Mouse (Mus musculus) urinary bladder, adult 18-20 months (tissue): ENCODE measurements at regions not wholly inside any gene's neighbourhood (a gene's known extent, or its start where the extent isn't known, plus 50 kb on each side); places are given as distances from the start of the nearest gene placed in this dataset.
"Not testable (repeated sequence)": the region's sequence is repeated elsewhere in the genome, so short reads cannot be mapped to it uniquely, and the experiment has no call there.

Experiments used
- DNase-seq, 2 experiments: peaks; one replicate each; pipeline ENCODE4 v3.0.0; 2022; ENCODE audit warnings: low spot score in 2 of 2, mixed read lengths in 2 of 2

DNA sequence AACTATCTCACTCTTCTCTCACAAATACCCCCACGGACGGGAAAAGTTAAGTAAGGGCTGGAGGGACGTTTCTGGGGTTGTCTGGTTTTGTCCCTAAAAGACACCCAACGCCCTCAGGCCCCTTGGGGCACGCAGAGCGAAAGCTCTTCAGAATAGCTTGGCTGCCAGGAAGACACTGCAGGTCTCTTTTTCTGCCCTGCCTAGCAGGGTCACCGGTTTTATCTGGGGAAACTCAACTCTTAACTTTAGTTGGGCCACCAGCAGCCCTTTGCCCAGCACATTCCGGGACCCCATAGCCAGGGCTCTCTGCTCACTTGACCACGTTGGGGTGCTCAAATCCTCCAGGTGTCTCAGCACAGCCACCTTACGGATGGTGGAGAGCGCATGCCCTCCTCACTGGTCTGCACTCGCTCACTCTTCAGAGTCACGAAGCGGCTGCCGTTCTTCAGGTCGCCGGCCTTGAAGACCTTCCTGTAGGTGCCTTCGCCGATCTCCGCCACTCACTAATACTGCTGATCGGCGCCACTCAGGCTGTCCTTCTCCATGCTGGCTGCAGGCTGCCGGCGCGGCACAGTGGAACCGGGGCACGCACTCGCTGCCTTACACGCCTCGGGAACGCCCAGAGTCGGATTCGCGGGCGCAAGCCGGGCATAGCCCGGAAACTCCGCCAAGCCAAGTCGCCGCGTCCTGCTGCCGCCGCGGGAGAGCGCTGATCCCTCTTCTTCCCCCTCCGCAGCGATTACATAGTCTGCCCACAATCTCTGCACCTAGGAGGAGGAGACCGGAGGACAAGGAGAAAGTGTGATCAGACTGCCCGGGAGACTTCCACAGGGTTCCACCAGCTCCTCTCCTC, 83.0 kb downstream of the Ulbp1 start:
- DNase-seq, result peak in 1 of 2 experiments; percentile 57

DNA sequence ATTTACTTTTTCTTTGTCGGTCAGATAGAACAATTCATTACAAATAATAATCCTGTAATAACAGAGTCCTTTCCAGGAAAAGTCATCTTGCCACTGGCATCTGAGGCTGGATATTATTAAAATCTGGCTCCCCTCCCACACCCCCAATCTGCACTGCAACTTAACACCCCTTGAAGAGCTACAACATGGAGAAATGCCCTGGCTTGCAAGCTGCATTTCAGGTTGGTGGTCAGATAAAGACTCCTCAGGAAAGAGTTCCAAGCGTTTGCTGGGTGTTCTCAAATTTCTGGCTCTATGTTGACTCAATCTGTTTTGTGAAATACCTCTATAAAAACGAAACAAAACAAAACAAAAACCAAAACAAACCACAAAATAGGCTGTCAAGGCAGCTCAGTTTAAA, 114.6 kb downstream of the Ulbp1 start:
- not testable (repeated sequence) for DNase-seq

DNA sequence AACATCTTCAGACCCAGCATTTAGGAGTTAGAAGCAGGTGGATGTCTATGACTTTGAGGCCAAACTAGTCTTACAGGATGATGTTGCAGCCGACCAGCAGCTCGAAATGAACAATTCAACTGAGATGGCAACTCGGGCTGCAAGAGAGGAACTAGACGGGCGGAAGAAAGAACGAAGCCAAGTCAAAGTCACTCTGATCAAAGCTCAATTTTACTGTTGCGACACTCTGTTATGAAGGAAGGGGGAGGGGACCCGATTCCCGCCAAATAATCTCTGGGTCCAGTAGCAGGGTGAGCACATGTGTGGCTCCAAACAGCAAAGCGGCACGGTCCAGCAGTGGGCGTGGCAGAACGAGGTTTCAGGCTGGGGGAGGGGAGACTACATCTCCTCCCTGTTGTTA, 129.1 kb downstream of the Ulbp1 start:
- not testable (repeated sequence) for DNase-seq

DNA sequence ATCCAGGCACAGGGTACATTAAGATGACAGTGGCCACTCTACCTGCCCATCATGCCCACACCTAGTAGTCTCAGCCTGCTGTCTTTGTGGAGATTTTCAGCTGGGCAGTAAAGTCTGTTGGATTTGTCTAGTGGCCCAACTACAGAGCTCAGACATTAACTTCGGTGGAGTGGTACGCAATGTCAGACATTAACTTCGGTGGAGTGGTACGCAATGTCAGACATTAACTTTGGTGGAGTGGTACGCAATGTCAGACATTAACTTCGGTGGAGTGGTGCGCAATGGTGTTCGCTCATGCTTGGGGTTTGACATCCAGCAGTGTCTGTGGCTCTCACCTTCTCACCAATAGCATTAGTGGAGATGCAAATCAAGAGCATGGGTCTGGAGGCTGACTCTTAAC, 129.7 kb downstream of the Ulbp1 start:
- not testable (repeated sequence) for DNase-seq

DNA sequence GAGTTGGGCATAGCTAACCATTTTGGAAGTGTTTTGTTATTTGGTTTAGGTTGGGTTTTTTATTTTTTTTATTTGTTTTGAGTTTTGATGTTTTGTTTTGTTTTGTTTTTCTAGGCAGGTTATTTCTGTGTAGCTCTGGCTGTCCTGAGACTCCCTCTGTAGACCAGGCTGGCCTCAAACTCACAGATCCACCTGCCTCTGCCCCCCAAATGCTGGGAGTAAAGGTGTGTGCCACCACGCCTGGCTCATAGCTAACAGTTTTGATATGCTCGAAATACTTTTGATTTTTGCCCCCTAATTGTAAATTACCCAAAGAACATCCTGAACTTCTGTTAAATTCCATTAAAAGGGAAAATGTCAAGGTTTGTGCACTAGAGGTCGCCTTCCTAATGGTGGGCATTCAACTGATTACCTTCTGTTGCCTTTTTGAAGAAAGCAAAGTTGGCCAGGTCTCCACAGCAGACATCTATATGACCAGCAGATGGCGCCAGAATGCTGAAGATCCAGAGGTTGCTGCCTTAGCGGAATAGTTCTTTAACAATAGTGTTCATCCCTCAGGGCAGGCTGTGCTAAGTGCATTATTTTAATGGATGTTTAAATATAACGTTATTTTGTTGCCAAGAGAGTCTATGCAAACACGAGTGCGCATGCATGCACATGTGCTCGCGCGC, 121.2 kb upstream of the Cnksr3 start:
- DNase-seq, result peak; percentile 33 to 46

DNA sequence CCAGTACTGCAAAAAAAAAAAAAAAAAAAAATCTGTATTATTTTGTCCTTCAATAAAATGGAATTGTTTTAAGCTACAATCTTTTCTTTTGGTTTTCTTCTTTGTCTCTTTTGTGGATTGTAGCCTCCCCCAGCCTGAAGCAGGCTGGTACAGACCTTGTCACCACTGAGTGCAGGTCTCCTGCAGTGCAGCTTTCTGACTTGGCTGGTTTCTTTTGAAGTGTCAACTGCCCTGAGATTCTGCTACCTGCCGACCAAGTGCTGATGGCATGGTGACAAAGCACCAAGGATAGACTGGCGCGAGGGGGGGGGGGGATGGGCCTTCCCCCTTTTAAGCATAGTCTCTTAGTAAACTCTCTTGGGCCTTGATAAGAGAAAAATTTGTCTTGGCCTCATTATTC, 116.2 kb upstream of the Cnksr3 start:
- no peak for DNase-seq

DNA sequence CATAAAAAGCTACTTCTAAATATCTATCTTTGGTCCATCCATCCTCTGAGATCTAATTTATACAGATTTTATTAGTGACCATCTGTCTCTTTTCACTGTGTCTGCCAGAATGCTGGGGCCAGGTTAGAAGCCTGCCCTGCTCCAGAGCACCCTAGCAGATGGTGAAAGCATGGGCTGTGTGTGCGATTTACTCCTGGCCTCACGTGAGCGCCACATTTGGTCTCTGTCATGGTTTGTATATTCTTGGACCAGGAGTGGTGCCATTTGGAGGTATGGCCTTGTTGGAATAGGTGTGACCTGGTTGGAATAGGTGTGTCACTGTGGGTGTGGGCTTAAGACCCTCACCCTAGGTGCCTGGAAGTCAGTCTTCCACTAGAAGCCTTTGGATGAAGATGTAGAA, 115.0 kb upstream of the Cnksr3 start:
- not testable (repeated sequence) for DNase-seq

DNA sequence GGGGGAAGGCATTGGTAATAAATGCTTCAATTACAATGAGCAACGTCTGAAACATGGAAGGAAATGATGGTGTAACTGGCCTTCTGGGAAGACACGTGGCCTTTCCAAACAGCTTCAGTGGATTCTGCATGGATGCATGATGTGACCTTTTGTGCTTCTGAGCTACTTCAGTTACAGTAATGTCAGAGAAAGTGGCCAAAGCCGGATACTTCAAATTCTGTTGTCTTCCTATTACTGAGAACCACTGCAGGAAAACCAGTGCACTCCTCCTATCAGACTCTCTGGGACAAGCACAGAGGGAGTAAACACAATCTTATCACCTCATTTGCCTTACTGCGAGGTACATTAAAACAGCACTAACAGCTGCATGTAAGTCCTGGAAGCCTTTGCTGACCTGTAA, 113.0 kb upstream of the Cnksr3 start:
- DNase-seq, result no peak

DNA sequence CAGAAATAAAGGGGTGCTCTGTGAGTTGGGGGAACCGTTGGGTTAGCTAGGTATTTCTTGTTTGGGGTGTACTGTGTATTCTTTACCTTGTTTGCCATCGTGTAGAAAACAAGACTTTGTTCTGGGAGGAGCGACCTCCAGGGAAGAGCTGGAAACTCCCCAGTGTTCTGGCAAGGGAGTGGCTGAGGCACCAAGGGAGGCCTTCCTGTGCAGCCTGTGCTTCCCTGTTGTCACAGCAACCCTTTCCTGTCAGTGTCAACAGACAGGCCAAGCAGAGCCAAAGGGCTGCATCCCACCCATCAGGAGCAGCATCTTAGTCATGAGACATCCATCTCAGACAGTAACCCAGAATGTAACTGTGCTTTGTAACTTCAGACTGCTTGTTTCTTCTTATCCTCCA, 111.2 kb upstream of the Cnksr3 start:
- DNase-seq, result no peak

DNA sequence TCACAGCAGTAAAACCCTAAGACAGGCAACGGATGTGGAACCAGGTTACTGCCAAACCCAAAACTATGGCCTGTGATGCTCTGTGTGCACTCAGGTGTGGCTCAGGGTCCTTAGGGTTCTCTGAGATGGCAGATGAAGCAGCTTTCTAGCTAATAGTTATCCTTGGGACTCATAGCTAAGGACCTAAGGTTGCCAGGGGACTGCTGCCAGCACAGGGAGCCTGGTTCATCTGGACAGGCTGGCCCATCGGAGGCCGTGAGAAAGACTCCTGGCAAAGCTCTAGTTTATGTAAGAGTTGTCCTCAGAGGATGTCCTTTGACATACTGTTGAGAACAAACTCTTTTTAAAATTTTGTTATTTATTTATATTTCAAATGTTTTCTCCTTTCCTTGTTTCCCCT, 97.9 kb upstream of the Cnksr3 start:
- no peak for DNase-seq

DNA sequence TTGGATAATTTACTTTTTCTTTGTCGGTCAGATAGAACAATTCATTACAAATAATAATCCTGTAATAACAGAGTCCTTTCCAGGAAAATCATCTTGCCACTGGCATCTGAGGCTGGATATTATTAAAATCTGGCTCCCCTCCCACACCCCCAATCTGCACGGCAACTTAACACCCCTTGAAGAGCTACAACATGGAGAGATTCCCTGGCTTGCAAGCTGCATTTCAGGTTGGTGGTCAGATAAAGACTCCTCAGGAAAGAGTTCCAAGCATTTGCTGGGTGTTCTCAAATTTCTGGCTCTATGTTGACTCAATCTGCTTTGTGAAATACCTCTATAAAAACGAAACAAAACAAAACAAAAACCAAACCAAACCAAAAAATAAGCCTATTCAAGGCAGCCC, 93.8 kb upstream of the Cnksr3 start:
- DNase-seq, result not testable (repeated sequence)

DNA sequence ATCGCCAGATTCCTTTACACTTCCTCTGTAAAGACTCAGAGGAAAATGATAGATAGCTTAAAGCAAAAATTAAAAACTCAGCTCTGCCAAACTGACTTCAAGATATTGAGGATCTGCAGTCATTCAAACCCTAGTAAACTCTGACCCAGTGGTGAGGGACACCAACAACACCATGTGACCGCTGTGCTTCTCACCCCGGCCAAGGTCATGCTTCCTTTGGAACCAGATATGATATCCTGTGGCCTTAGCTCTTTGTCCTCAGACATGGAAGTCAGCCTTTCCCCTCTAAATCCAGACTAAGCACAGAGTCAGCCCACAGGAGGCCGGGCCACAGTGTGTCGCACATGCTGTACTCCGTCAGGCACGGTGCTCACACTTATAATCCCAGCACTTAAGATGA, 86.3 kb upstream of the Cnksr3 start:
- DNase-seq, result no peak

DNA sequence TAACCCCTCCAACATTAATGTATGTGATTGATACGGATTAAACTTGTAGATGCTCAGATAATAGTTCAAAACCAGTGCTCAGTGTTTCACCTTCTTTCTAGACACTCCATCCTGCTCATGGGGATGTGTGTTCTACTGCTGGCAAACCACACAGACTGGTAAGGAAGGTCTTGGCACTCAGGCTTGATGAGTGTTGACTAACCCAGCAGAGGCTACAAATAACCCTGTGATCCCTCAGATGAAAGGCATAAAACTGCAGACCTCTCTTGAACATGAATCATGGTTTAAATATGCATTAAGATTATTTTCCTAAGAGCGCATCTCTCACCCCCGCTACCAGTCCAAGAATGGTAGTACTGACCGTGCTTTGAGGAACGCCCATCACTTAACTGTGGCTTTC, 83.9 kb upstream of the Cnksr3 start:
- no peak for DNase-seq

DNA sequence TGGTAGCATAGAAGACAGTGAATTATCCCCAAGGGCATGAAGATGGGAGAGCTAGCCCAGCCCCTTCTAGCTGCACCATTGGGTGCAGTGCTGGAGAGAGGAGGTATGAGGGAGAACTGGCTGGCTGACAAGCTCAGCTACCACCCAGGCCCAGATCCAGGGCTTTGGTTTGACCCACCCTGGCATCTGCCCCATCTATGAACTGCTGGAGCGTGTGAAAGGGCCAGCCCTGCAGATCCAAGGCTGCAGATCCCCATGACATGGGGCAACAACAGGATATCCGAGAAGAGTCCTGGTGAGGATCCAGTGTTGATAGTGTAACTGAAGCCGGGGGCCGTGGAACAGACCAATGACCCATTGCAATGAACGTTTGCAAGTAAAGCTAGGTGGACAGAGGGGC, 81.2 kb upstream of the Cnksr3 start:
- no peak for DNase-seq

DNA sequence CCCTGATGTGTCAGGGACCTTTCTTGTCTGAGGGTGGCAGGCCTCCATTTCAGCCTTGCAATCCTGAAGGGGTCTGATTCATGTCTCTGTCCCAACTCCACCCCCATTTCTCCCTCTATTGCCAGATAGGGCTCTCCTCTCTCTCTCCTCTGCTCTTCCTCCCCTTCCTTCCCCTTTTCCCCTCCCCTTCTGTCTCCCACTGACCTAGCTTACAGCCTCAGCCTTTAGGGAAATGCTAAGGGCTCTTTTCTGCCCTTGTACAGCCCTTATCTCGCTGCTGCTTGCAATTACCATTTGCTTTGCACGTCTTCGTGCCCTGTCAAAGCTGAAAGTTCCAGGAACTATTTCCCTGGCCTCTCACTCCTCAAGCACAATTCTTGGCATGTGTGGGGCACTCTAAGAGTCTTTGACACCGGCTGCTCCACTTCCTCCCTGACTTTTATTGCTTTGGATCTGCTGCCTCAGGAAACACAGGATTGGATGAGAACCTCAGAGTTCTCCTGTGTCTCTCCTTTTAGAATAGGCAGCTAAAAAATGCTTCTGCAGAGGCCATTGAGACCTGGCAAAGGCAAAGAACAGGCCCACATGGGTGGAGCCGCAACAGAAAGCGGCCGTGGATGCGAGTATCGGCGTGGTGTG, 77.9 kb upstream of the Cnksr3 start:
- DNase-seq, result peak in 1 of 2 experiments; percentile 14

DNA sequence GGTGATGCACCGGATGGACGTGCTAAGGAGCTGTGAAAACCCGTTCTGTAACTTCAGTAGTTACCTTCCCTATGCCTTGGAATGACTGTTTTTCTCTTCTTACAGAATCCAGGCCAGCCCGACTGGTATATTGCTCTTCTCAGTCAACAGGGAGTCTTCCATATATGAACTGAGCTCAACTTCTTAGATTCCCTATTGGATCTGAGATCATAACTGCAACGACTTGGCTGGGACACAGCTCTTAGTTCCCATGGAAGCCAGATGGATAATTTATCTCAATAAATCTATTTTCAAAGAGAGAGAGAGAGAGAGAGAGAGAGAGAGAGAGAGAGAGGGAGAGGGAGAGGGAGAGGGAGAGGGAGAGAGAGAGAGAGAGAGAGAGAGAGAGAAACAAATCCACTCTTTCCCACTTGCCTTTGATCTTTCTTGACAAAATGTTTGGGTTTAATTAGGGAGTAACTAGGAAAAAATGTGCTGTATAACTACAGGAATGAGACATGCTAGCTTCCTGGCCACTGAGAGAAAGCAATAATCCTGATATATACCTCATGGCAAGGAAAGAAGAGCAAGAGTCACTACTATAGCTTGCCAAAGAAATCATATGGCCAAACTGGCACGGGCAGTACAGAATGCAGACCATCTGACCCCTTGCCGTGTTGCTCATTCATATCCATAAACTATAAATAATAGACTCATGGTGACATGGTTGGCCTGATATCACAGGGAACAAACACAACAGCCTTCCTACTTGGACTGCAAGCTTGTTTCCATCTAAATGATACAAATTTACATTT, 73.3 kb upstream of the Cnksr3 start:
- DNase-seq, result no peak

DNA sequence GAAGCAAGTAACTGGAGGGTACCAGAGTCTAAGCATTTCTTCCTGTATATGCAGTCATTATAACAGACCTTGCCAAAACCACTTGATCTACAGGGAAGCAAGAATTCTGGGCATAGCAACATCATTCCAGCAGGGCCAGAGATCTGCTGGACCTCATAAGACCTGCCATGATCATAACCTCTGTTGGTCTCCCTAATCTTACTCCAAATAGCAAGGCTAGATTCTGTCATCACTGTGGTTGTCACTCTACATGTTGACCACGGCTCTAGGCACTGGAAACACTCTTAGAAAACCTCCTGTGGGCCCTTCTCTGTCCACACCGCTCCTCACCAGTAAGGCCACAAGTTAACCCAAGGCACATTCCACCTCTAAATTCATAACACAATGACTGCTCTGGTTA, 68.4 kb upstream of the Cnksr3 start:
- DNase-seq, result no peak

DNA sequence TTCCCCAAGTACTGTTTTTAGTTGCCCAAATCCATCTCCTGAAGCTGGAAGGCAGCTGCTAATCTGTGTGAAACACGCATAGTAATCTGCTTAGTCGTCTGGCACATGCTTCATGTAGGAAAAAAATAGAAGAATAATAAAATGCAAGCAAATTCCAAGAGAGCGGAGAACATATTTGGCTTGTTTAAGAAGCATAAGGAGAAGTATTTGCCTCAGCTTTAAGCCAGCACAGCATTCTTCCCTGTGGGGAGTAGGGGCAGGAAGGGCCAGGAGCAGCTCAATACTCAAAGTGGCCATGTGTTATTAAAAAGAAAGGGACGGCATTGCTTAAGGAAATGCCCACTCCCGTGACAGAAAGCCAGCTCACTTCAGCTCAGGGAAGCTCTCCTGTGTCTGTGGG, 66.8 kb upstream of the Cnksr3 start:
- DNase-seq, result no peak

DNA sequence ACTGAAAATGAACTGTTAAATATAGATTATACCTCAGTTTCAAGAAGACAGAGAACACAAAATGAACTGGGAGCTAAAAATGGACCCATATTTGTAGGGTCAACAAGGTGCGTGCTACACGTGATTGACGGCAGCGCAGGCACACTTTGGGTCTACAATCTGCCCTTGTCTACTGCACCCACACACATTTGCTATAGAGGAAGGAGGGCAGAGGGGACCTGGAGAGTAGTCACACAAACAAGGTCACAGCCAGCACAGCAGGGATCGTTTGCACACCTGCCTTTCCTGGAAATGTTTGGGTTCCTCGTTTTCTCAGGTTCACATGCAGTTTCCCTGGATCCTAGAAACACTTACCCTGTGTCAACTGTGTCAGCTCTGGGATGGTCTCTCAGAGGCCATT, 63.3 kb upstream of the Cnksr3 start:
- DNase-seq, result no peak

DNA sequence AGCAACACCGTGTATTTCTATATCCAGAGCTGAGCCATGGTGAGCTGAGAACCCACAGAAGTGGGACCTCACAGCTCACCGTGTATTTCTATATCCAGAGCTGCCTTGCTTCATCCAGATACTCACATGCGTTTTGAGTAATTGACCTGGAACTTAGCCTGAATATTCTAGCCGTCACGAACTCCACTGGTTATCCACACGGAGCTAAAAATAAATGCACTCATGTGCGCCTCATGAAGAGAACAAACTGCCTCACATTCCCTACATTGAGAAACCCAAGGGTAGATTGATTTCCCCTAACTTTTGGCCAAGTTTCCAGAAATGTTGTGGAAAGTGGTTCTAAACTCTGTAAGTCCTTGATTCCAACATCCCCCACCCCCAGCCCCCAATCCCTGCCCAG, 62.4 kb upstream of the Cnksr3 start:
- DNase-seq, result no peak

DNA sequence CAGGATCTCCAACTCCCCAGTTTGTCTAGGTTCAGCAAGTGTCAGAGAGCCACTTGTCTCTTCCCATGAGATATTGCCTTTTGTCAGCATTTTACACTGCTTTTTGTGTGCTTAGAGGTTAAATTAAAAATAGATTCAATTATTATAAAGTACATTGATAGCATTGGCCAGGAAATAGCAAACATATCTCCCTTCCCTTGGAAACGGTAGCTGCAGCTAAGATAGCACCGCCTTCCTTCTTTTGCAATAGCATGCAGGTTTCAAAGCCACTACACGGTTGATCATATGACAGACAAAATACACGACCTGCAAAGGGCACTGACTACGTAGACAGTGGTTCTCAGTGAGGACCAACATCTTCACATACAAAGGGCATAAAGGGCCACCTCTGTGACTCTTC, 59.1 kb upstream of the Cnksr3 start:
- DNase-seq, result no peak

DNA sequence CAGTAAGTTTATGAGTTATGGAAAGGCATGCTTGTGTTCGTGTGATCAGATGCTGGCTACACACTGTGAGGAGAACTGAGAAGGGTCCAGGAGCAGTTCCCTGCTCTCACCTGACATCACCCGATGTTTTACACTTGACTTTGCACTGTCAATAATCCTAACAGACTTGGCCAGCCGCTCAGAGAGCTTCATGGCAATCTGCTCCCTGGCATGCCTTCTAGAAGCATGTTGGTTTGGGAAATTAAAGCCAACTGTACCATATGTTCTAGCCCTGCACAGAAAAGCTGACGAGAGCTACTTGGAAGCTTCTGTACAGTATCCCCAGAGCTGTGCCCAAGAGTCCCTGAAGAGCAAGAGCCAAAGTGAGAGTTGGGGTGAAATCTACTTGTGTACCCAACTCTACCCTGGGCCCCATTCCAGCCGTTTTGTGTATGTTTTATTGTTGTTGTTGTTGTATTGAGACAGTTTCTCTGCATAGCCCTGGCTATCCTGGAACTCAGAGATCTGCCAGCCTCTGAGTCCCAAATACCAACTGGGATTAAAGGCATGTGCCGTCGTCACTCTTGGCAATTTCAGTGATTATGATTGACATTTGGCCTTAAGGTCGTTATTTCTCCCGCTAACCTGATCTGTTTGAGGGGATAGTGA, 56.5 kb upstream of the Cnksr3 start:
- DNase-seq, result no peak
